Mouse (Mus musculus) E14TG2a.4 (cell line): ENCODE data around the gene Eif4g2.

Experiments used
- CTCF ChIP-seq: conservative IDR thresholded peaks from 2 replicates; pipeline ENCODE4 v1.5.1; 2014; ENCODE audit warnings: low read length
- POU5F1 ChIP-seq: IDR thresholded peaks from 2 replicates; pipeline ENCODE4 v1.6.1; 2014; ENCODE audit warnings: low read length, borderline replicate concordance

- TF ChIP-seq CTCF (no peak), POU5F1 (no peak)
These were observed 12.3 kb upstream of the Eif4g2 start for GRCm38 (mm10) chr7:111095169-111095568.
